Mouse (Mus musculus) limb, embryonic 11.5 days (tissue): ENCODE measurements around the gene Hoxc11. TPM values are rescaled to one million over a fixed set of nuclear protein-coding genes. Genes with fewer than 3 reads are reported as not detected.

ENCODE experiments used
- ATAC-seq: fragments of 200-750 bp; cut with Nextera tagmentation; 2 replicates; pipeline ENCODE4 v1.8.0; 2017; ENCODE audit warnings: low read depth; ENCODE audit not compliant: insufficient number of reproducible peaks, low FRiP score, low TSS enrichment
- DNase-seq: peaks from one replicate; pipeline ENCODE4 v3.0.0-alpha.2; 2015; ENCODE audit warnings: low spot score
- H3K27ac ChIP-seq: fragments of 300-500 bp; sonication (generic); replicated peaks from 2 replicates; pipeline ENCODE4 v1.5.1; 2014; ENCODE audit warnings: low read depth, mild to moderate bottlenecking, low read length
- H3K27me3 ChIP-seq: fragments of 300-500 bp; sonication (generic); 2 replicates; pipeline ENCODE4 v1.6.1; 2014; ENCODE audit warnings: mild to moderate bottlenecking, low read length, mixed read lengths; ENCODE audit not compliant: control insufficient read depth, insufficient read depth
- H3K36me3 ChIP-seq: fragments of 300-500 bp; sonication (generic); 2 replicates; pipeline ENCODE4 v1.6.1; 2014; ENCODE audit warnings: mild to moderate bottlenecking, low read length, moderate library complexity, mixed read lengths; ENCODE audit not compliant: control insufficient read depth, insufficient read depth
- H3K4me1 ChIP-seq: fragments of 300-500 bp; sonication (generic); 2 replicates; pipeline ENCODE4 v1.6.1; 2014; ENCODE audit warnings: low read length, mixed read lengths; ENCODE audit not compliant: control insufficient read depth, insufficient read depth
- H3K4me2 ChIP-seq: fragments of 300-500 bp; sonication (generic); 2 replicates; pipeline ENCODE4 v1.6.1; 2014; ENCODE audit warnings: low read depth, mild to moderate bottlenecking, moderate library complexity; ENCODE audit not compliant: severe bottlenecking
- H3K4me3 ChIP-seq: fragments of 300-500 bp; sonication (generic); 2 replicates; pipeline ENCODE4 v1.5.1; 2014; ENCODE audit warnings: low read depth, low read length
- H3K9ac ChIP-seq: fragments of 300-500 bp; sonication (generic); 2 replicates; pipeline ENCODE4 v1.6.1; 2014; ENCODE audit warnings: mild to moderate bottlenecking, low read length
- H3K9me3 ChIP-seq: fragments of 300-500 bp; sonication (generic); 2 replicates; pipeline ENCODE4 v1.6.1; 2016; ENCODE audit warnings: low read length; ENCODE audit not compliant: control insufficient read depth
- WGBS: fragments of 180-500 bp; shearing (Covaris S2); extraction: QIAGEN DNeasy Blood & Tissue Kit; methylation state at CpG from one replicate; pipeline ENCODE4 v1.1.7; 2014; 5-methylcytosine and 5-hydroxymethylcytosine counted together
- polyA plus RNA-seq: library from polyadenylated mRNA; unstranded; fragments of >200 nt; fragmentation: Nextera tagmentation; extraction: Ambion mirVana; gene quantifications from 2 replicates; pipeline ENCODE4 v1.2.1, GENCODE M21; 2014

Gene Hoxc11
- polyA plus RNA-seq, 1 experiment from 2014 or later: 5.9 TPM

DNA sequence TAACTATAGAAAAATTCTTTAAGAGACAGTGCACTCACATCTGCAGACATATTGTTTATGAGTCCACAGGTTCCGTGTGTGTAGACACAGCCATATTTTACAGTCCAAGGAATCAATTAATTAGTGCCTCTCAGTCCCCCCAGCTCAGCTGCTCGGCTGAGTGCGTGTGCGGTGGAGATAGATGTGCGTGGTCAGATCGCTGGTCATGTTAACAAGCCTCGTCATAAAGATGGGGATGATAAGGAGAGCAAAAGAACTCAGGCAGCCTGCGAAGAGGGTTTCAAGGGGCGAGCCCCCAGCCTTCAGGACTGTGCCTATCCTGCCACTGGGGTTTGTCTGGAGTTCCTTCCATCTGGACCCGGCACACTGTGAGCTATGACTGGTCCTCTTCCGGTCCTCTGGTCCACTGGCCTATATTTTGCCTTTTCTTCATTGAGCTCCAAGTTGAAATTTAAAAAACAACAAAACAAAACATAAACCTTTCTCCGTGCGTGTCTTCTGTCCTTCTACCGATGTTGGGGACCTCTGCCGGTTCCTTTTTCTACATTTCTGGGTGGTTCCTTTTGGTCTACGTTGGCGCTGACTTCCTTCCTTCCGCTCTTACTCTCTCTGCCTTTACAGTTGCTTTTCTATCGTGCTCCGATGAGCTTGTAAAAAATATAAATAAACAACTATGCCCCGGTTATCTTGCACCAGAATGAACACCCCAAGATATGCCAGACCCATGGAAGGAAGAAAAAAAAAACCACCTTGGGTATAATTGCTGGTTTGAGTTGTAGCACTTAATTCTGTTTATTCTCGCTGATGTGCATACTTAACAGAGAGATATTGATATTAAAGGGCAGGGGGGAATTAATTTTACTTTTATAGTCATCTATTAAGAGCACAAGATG, 8.8 kb upstream of the Hoxc11 start:
- Histone ChIP-seq H3K4me2 (peak overlapping the region; percentile 19; the same call in 1 of the 2 replicates), H3K4me1 (no peaks in the 10 kb centered on the region; the same call in 1 of the 2 replicates), H3K9me3 (no peaks in the 10 kb centered on the region), H3K27me3 (peaks cover 71% of the 10 kb centered on the region), H3K36me3 (no peaks in the 10 kb centered on the region), H3K27ac (no peak overlapping the region), H3K9ac (no peak overlapping the region), H3K4me3 (no peak overlapping the region)
- WGBS: 7% methylated on average over 22 of the region's 22 CpGs
- no peak for ATAC-seq
- DNase-seq: no peak

DNA sequence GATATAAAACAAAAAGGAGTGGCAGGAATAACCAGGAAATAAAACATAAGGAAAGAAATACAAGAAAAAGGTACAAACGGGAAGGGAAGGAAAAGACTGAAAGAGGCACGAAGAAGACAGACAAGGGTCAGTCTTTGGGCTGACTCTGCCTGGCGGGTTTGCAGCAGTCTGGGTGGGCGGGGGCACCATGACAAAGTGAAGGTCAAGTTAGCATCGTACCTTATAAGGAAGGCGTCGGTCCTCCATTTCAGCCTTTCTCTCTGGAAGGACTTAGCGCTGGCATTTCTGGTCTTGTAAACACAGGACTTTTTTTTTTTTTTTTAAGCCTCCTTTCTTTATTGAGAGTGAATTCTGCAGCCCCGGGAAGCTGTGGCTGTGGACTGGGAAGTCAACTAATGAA, 7.0 kb upstream of the Hoxc11 start:
- no peaks in the 10 kb centered on the region; the same call in 1 of the 2 replicates for H3K4me1 ChIP-seq
- H3K27me3 ChIP-seq: peaks cover 64% of the 10 kb centered on the region
- no peak for ATAC-seq
- H3K36me3 ChIP-seq: no peaks in the 10 kb centered on the region
- no peak overlapping the region for H3K4me3 ChIP-seq
- no peaks in the 10 kb centered on the region for H3K9me3 ChIP-seq
- DNase-seq: no peak
- peak overlapping the region; percentile 47; the same call in 1 of the 2 replicates for H3K9ac ChIP-seq
- no peak overlapping the region; the same call in 1 of the 2 replicates for H3K27ac ChIP-seq
- WGBS: 2% methylated on average over 9 of the region's 9 CpGs
- H3K4me2 ChIP-seq: peak overlapping the region; percentile 25

GRCm38 (mm10) chr15:102948842-102949241, 5.4 kb upstream of the Hoxc11 start:
- ATAC-seq: no peak
- H3K27ac ChIP-seq: no peak overlapping the region
- H3K36me3 ChIP-seq: no peaks in the 10 kb centered on the region
- H3K4me1 ChIP-seq: peaks cover 4% of the 10 kb centered on the region; the same call in 1 of the 2 replicates
- 18% methylated on average over 2 of the region's 2 CpGs for WGBS
- H3K27me3 ChIP-seq: peaks cover 68% of the 10 kb centered on the region
- H3K4me3 ChIP-seq: no peak overlapping the region
- H3K9ac ChIP-seq: peak overlapping the region; percentile 22; the same call in 1 of the 2 replicates
- no peak for DNase-seq
- H3K4me2 ChIP-seq: peak overlapping the region; percentile 5; the same call in 1 of the 2 replicates
- H3K9me3 ChIP-seq: no peaks in the 10 kb centered on the region

DNA sequence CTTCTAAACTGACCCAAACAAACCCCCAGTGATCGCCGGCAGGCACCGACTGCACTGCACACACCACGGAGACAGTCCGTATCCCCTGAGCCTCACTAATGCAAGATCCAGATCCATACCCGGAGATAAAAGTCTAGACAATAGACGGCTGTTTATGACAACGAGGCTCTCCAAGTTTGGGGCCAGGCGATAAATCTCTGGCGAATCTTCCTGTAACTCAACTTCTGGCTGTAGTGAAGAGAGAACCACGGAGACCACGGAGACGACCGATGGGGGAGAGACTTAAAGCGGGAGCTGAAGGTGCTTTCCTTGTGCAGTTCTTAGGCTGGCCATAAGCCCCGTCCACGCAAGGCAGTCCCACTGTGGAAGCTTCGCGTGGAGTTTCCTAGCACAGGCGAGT, 4.5 kb upstream of the Hoxc11 start:
- no peaks in the 10 kb centered on the region for H3K9me3 ChIP-seq
- H3K27ac ChIP-seq: peak overlapping the region; percentile 76
- no peaks in the 10 kb centered on the region for H3K36me3 ChIP-seq
- 1% methylated on average over 20 of the region's 20 CpGs for WGBS
- H3K4me3 ChIP-seq: peak overlapping the region; percentile 24
- peak overlapping the region; percentile 58; the same call in 1 of the 2 replicates for H3K9ac ChIP-seq
- DNase-seq: peak; percentile 66
- peaks cover 4% of the 10 kb centered on the region; the same call in 1 of the 2 replicates for H3K4me1 ChIP-seq
- no peak for ATAC-seq
- peaks cover 66% of the 10 kb centered on the region for H3K27me3 ChIP-seq
- peak overlapping the region; percentile 42 for H3K4me2 ChIP-seq

GRCm38 (mm10) chr15:102950877-102951276, 3.4 kb upstream of the Hoxc11 start:
- DNase-seq (no peak), ATAC-seq (no peak)
- Histone ChIP-seq H3K27me3 (peaks cover 60% of the 10 kb centered on the region), H3K36me3 (no peaks in the 10 kb centered on the region), H3K27ac (peak overlapping the region; percentile 76), H3K4me2 (peak overlapping the region; percentile 42), H3K9ac (peak overlapping the region; percentile 60), H3K9me3 (no peaks in the 10 kb centered on the region), H3K4me3 (peak overlapping the region; percentile 24), H3K4me1 (peaks cover 4% of the 10 kb centered on the region; the same call in 1 of the 2 replicates)
- WGBS: 7% methylated on average over 2 of the region's 2 CpGs

DNA sequence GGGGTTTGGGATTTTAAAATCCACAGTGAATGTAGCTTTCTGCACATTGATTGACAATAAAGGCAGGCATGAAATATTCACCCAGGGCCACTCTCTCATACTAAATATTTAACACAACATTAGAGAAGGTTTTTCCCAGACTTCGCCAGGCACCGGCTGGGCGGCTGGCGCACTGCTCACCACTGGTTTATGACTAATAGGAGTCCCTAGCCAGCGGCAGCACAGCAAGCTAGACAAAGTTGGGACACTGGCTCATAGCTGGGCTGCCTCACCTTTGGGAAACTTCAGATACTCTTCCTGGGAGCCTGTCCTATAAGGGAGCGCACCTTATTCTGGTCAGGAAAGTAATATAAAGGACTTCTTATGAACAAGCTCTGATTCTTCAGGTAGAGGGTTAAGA, 666 bp upstream of the Hoxc11 start:
- H3K9me3 ChIP-seq: no peaks in the 10 kb centered on the region
- H3K4me3 ChIP-seq: peak overlapping the region; percentile 45
- peak overlapping the region; percentile 94 for H3K9ac ChIP-seq
- H3K27me3 ChIP-seq: peaks cover 61% of the 10 kb centered on the region
- H3K4me2 ChIP-seq: peak overlapping the region; percentile 68
- H3K27ac ChIP-seq: peak overlapping the region; percentile 63; the same call in 1 of the 2 replicates
- WGBS: 3% methylated on average over 6 of the region's 6 CpGs
- ATAC-seq (no peak), DNase-seq (peak; percentile 64)
- peaks cover 17% of the 10 kb centered on the region for H3K4me1 ChIP-seq
- no peaks in the 10 kb centered on the region for H3K36me3 ChIP-seq

- Histone ChIP-seq H3K27ac (peak overlapping the region; percentile 63), H3K4me2 (peak overlapping the region; percentile 68), H3K9me3 (no peaks in the 10 kb centered on the region), H3K4me1 (peaks cover 18% of the 10 kb centered on the region), H3K36me3 (no peaks in the 10 kb centered on the region), H3K9ac (peak overlapping the region; percentile 94), H3K4me3 (peak overlapping the region; percentile 45), H3K27me3 (peaks cover 51% of the 10 kb centered on the region)
- DNase-seq (peak; percentile 71), ATAC-seq (no peak)
- under 1% methylated on average over 28 of the region's 28 CpGs for WGBS
These were observed 768 bp downstream of the Hoxc11 start for GRCm38 (mm10) chr15:102955007-102955382.

GRCm38 (mm10) chr15:102955833-102956640, 1.8 kb downstream of the Hoxc11 start:
- H3K36me3 ChIP-seq: no peaks in the 10 kb centered on the region
- ATAC-seq (no peak), DNase-seq (peak; percentile 75)
- no peaks in the 10 kb centered on the region for H3K9me3 ChIP-seq
- peak overlapping the region; percentile 45 for H3K4me3 ChIP-seq
- H3K4me2 ChIP-seq: peak overlapping the region; percentile 68
- peak overlapping the region; percentile 94 for H3K9ac ChIP-seq
- under 1% methylated on average over 40 of the region's 40 CpGs for WGBS
- peaks cover 47% of the 10 kb centered on the region for H3K27me3 ChIP-seq
- H3K4me1 ChIP-seq: peaks cover 26% of the 10 kb centered on the region
- peak overlapping the region; percentile 63 for H3K27ac ChIP-seq
